Mouse (Mus musculus) megakaryocyte, embryonic 14.5 days (primary cell): ENCODE measurements around the gene Evi5l.

Experiments
- FLI1 ChIP-seq: IDR thresholded peaks from 2 replicates; pipeline ENCODE4 v1.6.1; 2012; ENCODE audit warnings: low read length, inconsistent platforms, mixed read lengths
- GATA1 ChIP-seq: IDR thresholded peaks from 3 replicates; pipeline ENCODE4 v1.6.1; 2012; ENCODE audit warnings: mixed read lengths, low read length, inconsistent platforms, borderline replicate concordance

DNA sequence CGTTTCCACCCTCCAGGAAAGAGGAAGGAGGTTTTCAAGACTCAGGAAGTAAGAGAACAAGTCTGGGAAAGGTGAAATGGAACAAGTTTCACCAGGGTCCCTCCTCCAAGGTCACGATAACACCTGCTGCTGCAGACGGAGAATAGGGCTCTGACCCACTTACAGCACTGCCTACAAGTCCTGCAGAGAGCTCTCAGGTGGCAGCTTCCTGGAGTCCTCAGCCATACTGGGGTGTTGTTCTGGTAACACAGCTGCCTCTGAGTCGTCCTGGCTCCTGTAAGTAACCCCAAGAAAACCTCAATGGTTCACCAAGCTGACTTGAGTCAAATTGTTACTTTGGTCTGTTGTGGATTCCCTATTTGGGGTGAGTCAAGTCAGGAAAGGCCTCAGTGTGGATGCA lies 3.6 kb upstream of the Evi5l start:
- TF ChIP-seq GATA1 (no peak), FLI1 (no peak)
